Mouse (Mus musculus): ENCODE results near the gene Pdzd7. TPM values are rescaled to one million over a fixed set of nuclear protein-coding genes. Genes with fewer than 3 reads are reported as not detected.

Gene Pdzd7
- polyA plus RNA-seq (2015; fragmentation: Nextera tagmentation; extraction: Ambion mirVana) = 0.11 and 0.16 TPM in 2 replicates

DNA sequence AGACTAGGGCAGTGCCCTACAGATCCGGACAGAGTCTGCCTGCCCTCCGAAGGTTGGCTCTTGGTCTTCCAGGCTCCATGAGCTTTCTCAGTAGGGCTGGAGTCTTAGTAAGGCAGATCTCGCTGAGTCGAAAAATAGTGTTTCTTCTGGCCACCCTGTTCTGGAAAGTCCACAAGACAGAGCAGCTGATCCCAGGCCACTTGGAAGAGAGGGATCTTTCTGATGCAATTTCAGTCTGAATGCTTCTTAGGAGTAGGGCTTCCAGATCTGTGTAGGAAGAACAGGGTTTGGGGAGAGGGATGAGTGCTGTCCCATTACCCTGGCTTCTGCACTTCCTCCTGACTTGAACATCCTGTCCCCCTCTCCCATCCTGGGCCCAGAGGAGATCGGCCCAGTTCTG lies at the start of gene Pdzd7:
Pdzd7 (minus strand) TSS at position 67 of the 400 bp plus-strand sequence.
- H3K4me1 ChIP-seq (replicated peaks) = peaks cover 26% of the 10 kb centered on the region
- H3K36me3 ChIP-seq = no peaks in the 10 kb centered on the region
- 78% methylated on average over 5 of the region's 5 CpGs for WGBS
- no peak for ATAC-seq (replicated peaks; ENCODE audit: insufficient number of reproducible peaks, insufficient read depth, low FRiP score, low read depth)
- peaks cover 53% of the 10 kb centered on the region for H3K27me3 ChIP-seq
- H3K27ac ChIP-seq = no peak within 1 kb of the TSS
- peak within 1 kb of the TSS; percentile 69 for H3K9ac ChIP-seq
- H3K4me2 ChIP-seq = peak within 1 kb of the TSS; percentile 90
- peak within 1 kb of the TSS; percentile 63 for H3K4me3 ChIP-seq
- H3K9me3 ChIP-seq (replicated peaks) = no peaks in the 10 kb centered on the region

DNA sequence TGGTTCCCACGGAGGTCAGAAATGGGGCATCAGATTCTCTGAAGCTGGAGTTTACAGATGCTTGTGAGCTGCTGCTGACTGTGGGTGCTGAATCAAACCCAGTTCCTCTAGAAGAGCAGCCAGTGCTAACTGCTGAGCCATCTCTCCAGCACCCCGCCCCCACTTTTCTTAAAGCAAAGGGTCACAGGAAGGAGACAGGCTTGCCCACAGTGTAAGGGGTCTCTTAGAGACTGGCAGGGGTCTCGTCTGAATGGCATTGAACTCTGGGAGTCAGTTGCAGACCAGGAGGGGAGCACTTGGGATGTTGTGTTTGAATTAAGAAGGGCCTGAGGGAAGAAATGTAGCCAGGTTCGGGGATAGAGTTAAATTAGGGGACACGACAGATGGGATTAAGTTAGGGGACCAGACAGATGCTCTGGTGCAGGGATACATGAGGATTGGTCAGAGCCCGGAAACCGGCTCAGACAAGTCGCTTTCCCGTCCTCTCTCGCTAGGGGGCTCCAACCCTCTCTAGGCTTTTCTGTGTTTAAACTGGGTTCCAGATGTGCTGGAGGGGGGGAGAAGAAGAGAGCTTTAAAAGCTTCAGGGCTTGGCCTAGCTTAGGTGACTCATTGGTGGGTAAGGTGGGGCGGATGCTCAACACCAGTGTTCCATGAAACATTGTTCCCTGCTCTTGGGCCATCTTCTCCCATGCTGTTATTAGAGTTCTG lies 36.5 kb upstream of the Pdzd7 start:
- Histone ChIP-seq H3K9me3 (replicated peaks) (no peaks in the 10 kb centered on the region), H3K4me3 (no peak overlapping the region), H3K27me3 (peaks cover 83% of the 10 kb centered on the region), H3K9ac (no peak overlapping the region), H3K36me3 (no peaks in the 10 kb centered on the region), H3K4me2 (no peak overlapping the region), H3K27ac (no peak overlapping the region), H3K4me1 (replicated peaks) (peaks cover 46% of the 10 kb centered on the region)
- WGBS = 20% methylated on average over 11 of the region's 11 CpGs
- no peak for ATAC-seq (replicated peaks; ENCODE audit: insufficient number of reproducible peaks, insufficient read depth, low FRiP score, low read depth)

DNA sequence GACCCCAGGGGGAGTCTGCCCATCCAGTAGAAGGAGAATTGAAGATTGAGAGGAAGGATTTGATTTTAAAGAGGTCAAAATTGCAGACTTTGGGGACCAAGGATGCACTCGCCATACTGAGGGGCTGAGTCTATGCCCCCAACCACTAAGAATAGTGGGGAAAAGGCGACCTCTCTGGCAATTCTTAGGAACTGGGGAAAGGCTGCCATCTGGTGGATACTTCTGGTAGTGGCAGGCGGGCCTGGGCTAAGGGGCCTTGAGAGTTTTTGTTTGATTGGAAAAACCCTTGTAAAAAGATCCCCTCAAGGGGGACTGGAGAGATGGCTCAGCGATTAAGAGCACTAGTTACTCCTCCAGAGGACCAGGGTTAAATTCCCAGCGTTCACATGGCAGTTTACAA lies 35.8 kb upstream of the Pdzd7 start:
- Histone ChIP-seq H3K4me1 (replicated peaks) (peaks cover 53% of the 10 kb centered on the region), H3K4me3 (peak overlapping the region; percentile 46; the same call in 1 of the 2 replicates), H3K4me2 (peak overlapping the region; percentile 84), H3K9me3 (replicated peaks) (no peaks in the 10 kb centered on the region), H3K27me3 (peaks cover 83% of the 10 kb centered on the region), H3K9ac (no peak overlapping the region), H3K27ac (no peak overlapping the region), H3K36me3 (no peaks in the 10 kb centered on the region)
- ATAC-seq (replicated peaks; ENCODE audit: insufficient number of reproducible peaks, insufficient read depth, low FRiP score, low read depth) = no peak
- 0% methylated on average over 5 of the region's 5 CpGs for WGBS

DNA sequence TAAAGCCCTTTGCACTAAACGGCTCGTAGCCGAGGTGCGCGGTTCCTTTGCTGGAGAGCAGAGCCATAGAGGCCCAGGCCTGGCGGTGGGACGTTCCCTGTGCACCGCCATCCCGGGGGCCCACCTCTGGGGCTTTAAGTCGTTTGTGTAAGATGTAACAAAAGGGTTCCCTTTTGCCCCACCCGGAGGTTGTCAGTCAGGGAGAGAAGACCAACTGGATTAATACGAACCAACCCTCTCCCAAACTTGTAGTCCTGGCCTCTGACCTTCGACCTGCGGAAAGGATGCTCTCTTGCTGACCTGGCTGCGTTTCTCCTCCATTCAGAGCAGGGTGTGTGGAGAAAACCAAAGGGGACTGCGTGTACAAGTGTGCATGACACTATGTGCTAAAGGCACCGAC lies 35.2 kb upstream of the Pdzd7 start:
- Histone ChIP-seq H3K4me2 (peak overlapping the region; percentile 84), H3K27ac (no peak overlapping the region), H3K4me3 (peak overlapping the region; percentile 46), H3K27me3 (peaks cover 81% of the 10 kb centered on the region), H3K9ac (peak overlapping the region; percentile 48), H3K36me3 (no peaks in the 10 kb centered on the region), H3K9me3 (replicated peaks) (no peaks in the 10 kb centered on the region), H3K4me1 (replicated peaks) (peaks cover 59% of the 10 kb centered on the region)
- 2% methylated on average over 17 of the region's 17 CpGs for WGBS
- ATAC-seq (replicated peaks; ENCODE audit: insufficient number of reproducible peaks, insufficient read depth, low FRiP score, low read depth) = no peak

DNA sequence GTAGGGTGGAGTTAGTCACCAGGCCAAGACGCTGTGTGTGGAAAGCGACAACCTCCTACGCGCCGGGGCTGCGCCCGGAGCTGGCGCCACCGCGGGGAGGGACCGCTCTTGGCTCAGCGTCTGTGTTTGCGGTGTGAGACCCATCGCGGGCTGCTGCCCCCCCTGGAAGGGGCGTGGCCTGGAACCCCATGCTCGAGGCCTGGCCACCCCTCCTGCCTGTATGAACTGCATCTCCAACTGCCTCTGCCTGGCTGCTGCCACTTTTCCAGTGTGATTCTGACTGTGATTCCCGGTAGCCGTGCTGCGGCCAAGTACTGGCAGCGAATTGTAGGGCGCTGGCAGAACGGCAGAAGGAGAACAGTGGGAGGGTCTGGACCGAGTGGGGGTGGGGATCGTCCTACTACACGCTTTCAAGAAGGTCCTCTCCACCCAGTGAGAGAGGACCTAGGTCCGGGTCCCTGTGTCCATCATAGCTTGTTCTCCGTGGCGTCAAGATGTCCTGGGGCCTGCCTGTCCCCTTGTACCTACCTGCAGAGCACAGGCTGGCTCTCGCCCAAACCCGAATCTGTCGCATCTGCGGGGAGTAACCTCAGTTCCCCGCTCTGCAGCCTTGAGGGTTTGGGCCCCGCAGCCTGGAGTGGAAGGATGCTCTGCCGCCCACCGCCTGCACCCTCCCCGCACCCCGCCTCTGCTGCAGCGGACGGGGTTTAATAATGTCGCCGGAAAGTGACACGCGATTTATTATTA lies 34.4 kb upstream of the Pdzd7 start:
- Histone ChIP-seq H3K4me1 (replicated peaks) (peaks cover 63% of the 10 kb centered on the region), H3K27me3 (peaks cover 74% of the 10 kb centered on the region), H3K9me3 (replicated peaks) (no peaks in the 10 kb centered on the region), H3K9ac (peak overlapping the region; percentile 48), H3K4me3 (peak overlapping the region; percentile 46), H3K36me3 (no peaks in the 10 kb centered on the region), H3K4me2 (peak overlapping the region; percentile 84), H3K27ac (peak overlapping the region; percentile 70)
- 1% methylated on average over 45 of the region's 45 CpGs for WGBS
- peak; percentile 12 for ATAC-seq (replicated peaks; ENCODE audit: insufficient number of reproducible peaks, insufficient read depth, low FRiP score, low read depth)

DNA sequence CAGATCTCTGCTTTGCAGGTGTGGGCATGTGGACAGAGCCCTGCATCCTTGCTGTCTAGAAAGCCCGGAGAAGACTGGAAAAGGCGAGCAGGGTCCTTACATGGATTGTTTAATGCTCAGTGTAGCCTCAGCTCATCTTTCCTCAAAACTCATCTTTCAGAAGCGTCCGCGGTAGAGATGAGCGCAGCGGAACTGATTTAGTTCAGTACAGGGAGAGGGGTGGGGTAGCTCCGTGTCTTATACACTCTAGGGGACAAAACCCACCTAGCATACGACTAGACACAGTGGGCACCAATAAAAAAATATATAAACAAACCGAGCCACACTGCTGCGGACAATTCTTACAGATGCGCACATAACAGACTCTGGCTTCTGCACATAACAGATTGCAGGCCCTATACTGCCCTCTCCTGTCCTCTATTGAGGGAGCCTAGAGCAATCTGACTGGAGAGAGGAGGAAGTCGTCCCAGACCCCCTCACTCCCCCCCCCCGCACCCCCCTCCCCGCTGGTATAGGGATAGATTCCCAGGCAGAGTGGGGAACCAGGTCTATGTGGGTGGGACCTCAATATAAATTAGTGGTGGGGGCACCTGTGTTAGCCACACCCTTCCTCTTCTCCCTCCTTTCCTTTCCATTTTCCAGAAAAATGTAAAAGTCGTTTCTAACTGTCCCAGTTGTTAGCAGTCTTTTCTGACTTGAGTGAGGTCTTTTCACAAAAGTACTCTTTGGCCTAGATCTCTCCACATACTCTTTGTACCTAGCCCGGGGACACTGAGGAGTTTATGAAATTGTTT lies 33.7 kb upstream of the Pdzd7 start:
- Histone ChIP-seq H3K9me3 (replicated peaks) (no peaks in the 10 kb centered on the region), H3K9ac (peak overlapping the region; percentile 48; the same call in 1 of the 2 replicates), H3K27ac (peak overlapping the region; percentile 70), H3K4me2 (peak overlapping the region; percentile 84), H3K27me3 (peaks cover 68% of the 10 kb centered on the region), H3K4me1 (replicated peaks) (peaks cover 65% of the 10 kb centered on the region), H3K36me3 (no peaks in the 10 kb centered on the region), H3K4me3 (peak overlapping the region; percentile 46)
- no peak for ATAC-seq (replicated peaks; ENCODE audit: insufficient number of reproducible peaks, insufficient read depth, low FRiP score, low read depth)
- 7% methylated on average over 17 of the region's 17 CpGs for WGBS

DNA sequence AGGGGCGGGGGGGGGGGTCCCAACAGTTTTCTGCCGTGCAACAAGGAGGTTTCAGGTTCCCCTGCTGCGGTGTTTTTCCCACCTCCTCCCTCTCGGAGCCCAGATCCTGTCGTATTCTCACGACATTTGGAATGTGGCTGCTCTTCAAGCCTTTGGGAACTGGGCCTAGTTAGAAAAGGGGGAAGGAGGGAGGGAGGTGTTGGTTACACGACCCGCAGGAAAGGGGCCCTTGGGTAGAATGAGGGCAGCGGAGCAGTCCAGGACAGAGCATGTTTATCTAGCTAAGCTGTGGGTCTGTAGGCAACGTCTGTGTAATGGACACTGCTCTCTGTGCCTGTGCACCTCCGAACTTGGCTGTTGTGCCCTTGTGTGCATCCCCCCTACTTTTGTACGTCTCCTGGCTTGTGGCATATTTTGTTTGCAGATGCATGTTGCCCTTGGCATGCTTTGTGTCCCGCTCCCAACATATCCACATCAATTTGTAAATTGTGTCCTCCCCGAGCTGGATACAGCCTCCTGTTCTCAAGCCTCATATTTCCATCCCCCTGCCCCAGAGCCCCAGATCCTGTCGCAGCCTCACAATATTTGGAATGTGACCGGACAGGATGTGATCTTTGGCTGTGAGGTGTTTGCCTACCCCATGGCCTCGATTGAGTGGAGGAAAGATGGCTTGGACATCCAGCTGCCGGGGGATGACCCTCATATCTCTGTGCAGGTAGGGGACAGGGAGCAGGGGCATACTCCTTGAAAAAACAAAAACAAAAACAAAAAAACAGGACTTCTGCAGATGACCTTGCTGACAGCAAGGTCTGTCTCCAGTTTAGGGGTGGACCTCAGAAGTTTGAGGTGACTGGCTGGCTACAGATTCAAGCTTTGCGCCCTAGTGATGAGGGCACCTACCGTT lies 32.5 kb upstream of the Pdzd7 start:
- peaks cover 65% of the 10 kb centered on the region for H3K4me1 ChIP-seq (replicated peaks)
- no peaks in the 10 kb centered on the region for H3K9me3 ChIP-seq (replicated peaks)
- WGBS = 11% methylated on average over 20 of the region's 20 CpGs
- H3K9ac ChIP-seq = no peak overlapping the region
- H3K27me3 ChIP-seq = peaks cover 58% of the 10 kb centered on the region
- H3K27ac ChIP-seq = no peak overlapping the region
- H3K4me2 ChIP-seq = peak overlapping the region; percentile 99
- no peaks in the 10 kb centered on the region for H3K36me3 ChIP-seq
- peak overlapping the region; percentile 68; the same call in 1 of the 2 replicates for H3K4me3 ChIP-seq
- ATAC-seq (replicated peaks; ENCODE audit: insufficient number of reproducible peaks, insufficient read depth, low FRiP score, low read depth) = no peak

DNA sequence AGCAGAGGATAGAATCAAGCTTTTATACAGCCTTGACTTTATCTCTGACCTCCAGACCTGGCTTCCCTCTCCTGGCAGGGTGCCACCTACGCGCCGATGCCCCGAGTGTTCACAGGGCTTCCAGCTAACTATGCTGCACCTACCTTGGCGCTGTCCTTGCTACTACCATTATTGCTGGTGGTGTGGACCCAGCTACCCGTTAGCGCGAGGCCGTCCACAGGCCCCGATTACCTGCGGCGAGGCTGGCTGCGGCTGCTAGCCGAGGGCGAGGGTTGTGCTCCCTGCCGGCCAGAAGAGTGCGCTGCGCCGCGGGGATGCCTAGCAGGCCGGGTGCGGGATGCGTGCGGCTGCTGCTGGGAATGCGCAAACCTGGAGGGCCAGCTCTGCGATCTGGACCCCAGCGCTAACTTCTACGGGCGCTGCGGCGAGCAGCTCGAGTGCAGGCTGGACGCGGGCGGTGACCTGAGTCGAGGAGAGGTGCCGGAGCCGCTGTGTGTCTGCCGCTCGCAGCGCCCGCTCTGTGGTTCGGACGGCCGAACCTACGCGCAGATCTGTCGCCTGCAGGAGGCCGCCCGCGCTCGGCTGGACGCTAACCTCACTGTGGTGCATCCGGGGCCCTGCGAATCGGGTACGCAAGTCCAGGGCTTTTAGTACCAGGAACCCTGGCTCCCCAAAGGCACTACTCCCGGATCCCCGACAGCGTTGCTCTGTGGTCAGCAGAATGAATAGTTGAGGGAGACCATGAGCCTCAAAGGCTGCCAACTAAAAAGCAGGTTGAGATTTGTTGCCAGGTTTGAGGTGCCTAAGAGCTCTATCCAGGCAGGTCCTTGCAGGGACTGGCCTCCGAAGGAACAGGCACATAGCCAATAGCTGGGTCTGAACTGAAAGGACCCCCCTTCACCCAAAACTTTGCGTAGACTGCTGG lies 31.3 kb upstream of the Pdzd7 start:
- H3K27me3 ChIP-seq = peaks cover 53% of the 10 kb centered on the region
- no peaks in the 10 kb centered on the region for H3K9me3 ChIP-seq (replicated peaks)
- peak overlapping the region; percentile 51 for H3K9ac ChIP-seq
- WGBS = under 1% methylated on average over 62 of the region's 62 CpGs
- ATAC-seq (replicated peaks; ENCODE audit: insufficient number of reproducible peaks, insufficient read depth, low FRiP score, low read depth) = no peak
- peak overlapping the region; percentile 68 for H3K4me3 ChIP-seq
- 0 out of 2 replicates have a peak overlapping the region, but pooled peaks have one; percentile 10 for H3K27ac ChIP-seq
- H3K4me1 ChIP-seq (replicated peaks) = peaks cover 65% of the 10 kb centered on the region
- H3K36me3 ChIP-seq = no peaks in the 10 kb centered on the region
- H3K4me2 ChIP-seq = peak overlapping the region; percentile 99

DNA sequence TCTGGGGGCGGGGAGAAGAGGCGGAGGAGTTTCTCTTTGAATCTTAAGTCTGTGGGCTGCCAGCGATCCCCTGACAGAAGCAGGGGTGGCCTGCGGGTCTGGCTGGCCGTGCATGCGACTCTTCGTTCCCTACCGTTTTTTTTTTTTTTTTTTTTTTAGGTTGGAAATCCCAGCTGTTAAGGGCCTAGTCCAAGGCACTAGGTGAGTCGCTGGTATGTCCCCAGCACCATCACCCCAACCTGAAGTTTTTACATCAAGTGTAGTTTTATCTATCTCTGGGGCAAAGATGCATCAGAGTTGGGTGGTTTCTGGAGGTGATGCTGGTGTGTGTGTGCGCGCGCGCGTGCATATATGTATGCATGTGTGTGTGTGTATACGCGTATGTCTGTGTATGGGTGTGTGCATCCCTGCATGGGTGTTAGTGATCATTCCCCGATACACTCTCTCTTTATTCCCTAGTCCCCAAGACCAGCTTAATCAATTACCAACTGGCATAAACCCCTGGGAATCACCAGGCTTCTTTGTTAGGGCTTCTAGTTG lies 30.6 kb upstream of the Pdzd7 start:
- Histone ChIP-seq H3K27ac (peak overlapping the region; percentile 95), H3K4me1 (replicated peaks) (peaks cover 65% of the 10 kb centered on the region), H3K4me2 (peak overlapping the region; percentile 99), H3K27me3 (peaks cover 50% of the 10 kb centered on the region), H3K9ac (peak overlapping the region; percentile 81), H3K36me3 (no peaks in the 10 kb centered on the region), H3K4me3 (peak overlapping the region; percentile 68), H3K9me3 (replicated peaks) (no peaks in the 10 kb centered on the region)
- WGBS = 15% methylated on average over 17 of the region's 17 CpGs
- no peak for ATAC-seq (replicated peaks; ENCODE audit: insufficient number of reproducible peaks, insufficient read depth, low FRiP score, low read depth)

Measured in heart, embryonic 15.5 days (tissue).